Mouse (Mus musculus): ENCODE data around the gene 1700034I23Rik. TPM values are rescaled to one million over a fixed set of nuclear protein-coding genes. Genes with fewer than 3 reads are reported as not detected.
"Not testable (repeated sequence)": the region's sequence is repeated elsewhere in the genome, so short reads cannot be mapped to it uniquely, and the experiment has no call there.

The 1700034I23Rik gene
- polyA plus RNA-seq, 1 experiment from 2014 or later, result 0.17 TPM

GRCm38 (mm10) chr3:40894336-40894735 lies 8.0 kb downstream of the 1700034I23Rik start:
- Histone ChIP-seq H3K9ac (ENCODE audit: low read length) (peak overlapping the region; percentile 83), H3K4me2 (ENCODE audit: low read depth, low read length) (peak overlapping the region; percentile 81), H3K4me3 (ENCODE audit: low read length) (peak overlapping the region; percentile 74), H3K27ac (ENCODE audit: low read length) (peak overlapping the region; percentile 77)
- H3K4me1 ChIP-seq (ENCODE audit: control insufficient read depth, insufficient read depth, low read length); H3K9me3 ChIP-seq (replicated peaks; ENCODE audit: control insufficient read depth, low read length); H3K36me3 ChIP-seq (ENCODE audit: control insufficient read depth, insufficient read depth); H3K27me3 ChIP-seq (ENCODE audit: control insufficient read depth, insufficient read depth, low read length): not testable (repeated sequence)
- ATAC-seq (replicated peaks; ENCODE audit: extremely low read depth, insufficient read depth, low FRiP score), result peak; percentile 6; the same call in 1 of the 2 replicates
- WGBS, result 0% methylated on average over 19 of the region's 24 CpGs

DNA sequence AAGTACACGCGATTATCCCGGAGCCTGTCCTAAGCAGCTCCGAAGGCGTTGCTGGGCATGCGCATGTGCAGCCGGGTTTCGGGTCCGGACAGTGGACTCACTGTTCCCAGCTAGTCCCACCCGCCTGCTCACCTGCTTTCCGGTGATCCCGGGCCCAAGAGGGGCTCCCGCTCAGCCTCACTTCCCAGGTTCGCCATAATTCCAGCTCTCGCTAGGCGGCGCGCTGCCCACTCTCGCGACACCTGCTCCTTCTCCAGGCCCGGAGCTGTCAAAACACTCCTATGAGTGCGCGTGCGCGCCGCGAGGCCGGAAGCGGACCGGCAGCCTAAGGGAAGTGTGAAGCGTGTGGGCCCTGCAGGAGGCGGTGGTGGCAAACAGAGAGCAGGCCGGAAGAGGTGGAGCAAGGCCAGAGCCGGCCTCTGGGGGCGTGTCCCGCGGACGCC lies 8.5 kb downstream of the 1700034I23Rik start:
- 1% methylated on average over 35 of the region's 38 CpGs for WGBS

GRCm38 (mm10) chr3:40853123-40853738 lies 49.1 kb downstream of the 1700034I23Rik start:
- H3K27ac ChIP-seq (ENCODE audit: low read length); ATAC-seq (replicated peaks; ENCODE audit: extremely low read depth, insufficient read depth, low FRiP score); H3K4me1 ChIP-seq (ENCODE audit: control insufficient read depth, insufficient read depth, low read length); H3K36me3 ChIP-seq (ENCODE audit: control insufficient read depth, insufficient read depth); H3K4me2 ChIP-seq (ENCODE audit: low read depth, low read length); H3K4me3 ChIP-seq (ENCODE audit: low read length); H3K9me3 ChIP-seq (replicated peaks; ENCODE audit: control insufficient read depth, low read length); H3K9ac ChIP-seq (ENCODE audit: low read length); H3K27me3 ChIP-seq (ENCODE audit: control insufficient read depth, insufficient read depth, low read length): not testable (repeated sequence)
- 88% methylated on average over 3 of the region's 3 CpGs for WGBS

More for the DNA sequence above, 8.5 kb downstream of the 1700034I23Rik start:
- H3K4me3 ChIP-seq (ENCODE audit: low read length), result peak overlapping the region; percentile 74
- not testable (repeated sequence) for H3K36me3 ChIP-seq (ENCODE audit: control insufficient read depth, insufficient read depth); H3K4me1 ChIP-seq (ENCODE audit: control insufficient read depth, insufficient read depth, low read length); H3K27me3 ChIP-seq (ENCODE audit: control insufficient read depth, insufficient read depth, low read length); H3K9me3 ChIP-seq (replicated peaks; ENCODE audit: control insufficient read depth, low read length)
- H3K4me2 ChIP-seq (ENCODE audit: low read depth, low read length), result peak overlapping the region; percentile 64
- peak overlapping the region; percentile 76 for H3K9ac ChIP-seq (ENCODE audit: low read length)
- H3K27ac ChIP-seq (ENCODE audit: low read length), result peak overlapping the region; percentile 43; the same call in 1 of the 2 replicates
- peak; percentile 100 for ATAC-seq (replicated peaks; ENCODE audit: extremely low read depth, insufficient read depth, low FRiP score)

Other genes with a start within 250 kb of the 1700034I23Rik start
- 0.64 and 0.95 TPM in 2 replicates for gene Slc25a31, start 193.7 kb downstream of the 1700034I23Rik start, polyA plus RNA-seq (2015; fragmentation: Nextera tagmentation; extraction: Ambion mirVana)
- gene Hspa4l, start 158.0 kb downstream of the 1700034I23Rik start, polyA plus RNA-seq (2015; fragmentation: Nextera tagmentation; extraction: Ambion mirVana), result 35.7 and 37.7 TPM in 2 replicates
- 36.5 TPM in 2 replicates for gene Plk4, start 102.5 kb downstream of the 1700034I23Rik start, polyA plus RNA-seq (2015; fragmentation: Nextera tagmentation; extraction: Ambion mirVana)
- gene Mfsd8, start 55.7 kb downstream of the 1700034I23Rik start, polyA plus RNA-seq (2015; fragmentation: Nextera tagmentation; extraction: Ambion mirVana), result 6.9 and 8.6 TPM in 2 replicates
- gene Abhd18, start 55.6 kb downstream of the 1700034I23Rik start, polyA plus RNA-seq (2015; fragmentation: Nextera tagmentation; extraction: Ambion mirVana), result 16.6 and 20.1 TPM in 2 replicates
- 14.0 and 16.1 TPM in 2 replicates for gene Larp1b, start 47.3 kb upstream of the 1700034I23Rik start, polyA plus RNA-seq (2015; fragmentation: Nextera tagmentation; extraction: Ambion mirVana)
- 45.7 and 47.8 TPM in 2 replicates for gene Pgrmc2, start 180.5 kb upstream of the 1700034I23Rik start, polyA plus RNA-seq (2015; fragmentation: Nextera tagmentation; extraction: Ambion mirVana)